Mouse (Mus musculus) G1E-ER4 (cell line): ENCODE results near the gene Scmh1. TPM values are rescaled to one million over a fixed set of nuclear protein-coding genes. Genes with fewer than 3 reads are reported as not detected.

Experiments used
- GATA1 ChIP-seq: IDR thresholded peaks from one replicate; pipeline ENCODE4 v1.8.0; 2012; ENCODE audit warnings: low read length, inconsistent platforms
- polyA plus RNA-seq: library from polyadenylated mRNA; stranded (reverse); fragments of >175 nt; gene quantifications from 2 replicates; pipeline ENCODE4 v1.2.3, GENCODE M21; 2012

Scmh1 gene
- polyA plus RNA-seq, 1 experiment, result 0.03 TPM

DNA sequence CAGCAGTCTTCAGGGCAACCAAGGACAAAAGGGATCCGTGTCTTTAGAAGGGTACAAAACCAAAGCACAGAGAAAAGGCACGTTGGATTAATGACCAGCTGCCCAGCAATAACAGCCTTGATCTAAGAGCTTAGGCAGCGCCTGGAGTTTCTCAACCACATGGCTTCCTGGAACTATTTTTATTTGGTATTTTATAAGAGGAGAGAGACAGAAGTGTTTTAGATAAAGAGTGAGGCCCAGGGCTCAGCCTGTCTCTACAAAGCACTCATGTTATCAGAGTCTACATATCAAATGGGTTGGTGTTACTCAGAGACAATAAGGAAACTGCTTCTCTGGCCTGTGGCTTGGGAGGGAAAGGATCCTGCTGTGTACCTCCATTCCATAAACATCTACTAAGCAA lies 12.3 kb upstream of the Scmh1 start:
- TF ChIP-seq GATA1, result no peak

DNA sequence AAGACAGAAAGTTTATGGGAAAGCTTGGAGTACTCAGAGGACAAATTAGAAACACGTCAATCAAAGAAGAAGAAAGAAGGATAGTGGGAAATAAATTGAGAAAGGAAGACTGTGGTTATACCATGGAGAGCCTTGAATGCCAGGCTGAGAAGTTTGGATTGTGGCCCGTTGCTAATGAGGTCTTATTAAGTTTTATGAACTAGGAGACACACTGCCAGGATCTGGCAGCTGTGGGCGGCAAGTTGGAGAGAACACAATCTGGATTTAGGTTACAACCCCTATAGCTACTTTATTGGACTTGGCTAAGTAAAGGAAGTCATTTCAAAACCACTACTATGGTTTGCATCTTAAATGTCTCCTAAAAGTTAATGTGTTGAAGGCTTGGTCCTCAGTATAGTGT lies 4.8 kb upstream of the Scmh1 start:
- TF ChIP-seq GATA1, result no peak

DNA sequence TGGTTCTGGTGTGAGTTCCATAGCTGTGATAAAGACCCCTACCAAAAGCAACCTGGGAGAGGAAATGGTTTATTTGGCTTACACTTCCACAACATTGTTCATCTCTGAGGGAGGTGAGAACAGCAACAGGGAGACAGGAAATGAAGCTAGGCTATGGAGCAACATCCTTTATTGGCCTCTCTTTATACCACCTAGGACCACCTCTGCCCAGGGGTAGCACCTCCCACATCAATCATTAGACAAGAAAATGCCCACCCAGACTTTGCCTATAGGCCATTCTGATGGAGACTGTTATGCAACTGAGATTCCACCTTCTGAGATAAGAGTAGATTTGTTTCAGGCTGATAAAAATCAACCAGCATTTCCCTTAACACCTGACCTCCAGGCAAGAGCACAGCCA lies 834 bp upstream of the Scmh1 start:
- no peak for TF ChIP-seq GATA1

DNA sequence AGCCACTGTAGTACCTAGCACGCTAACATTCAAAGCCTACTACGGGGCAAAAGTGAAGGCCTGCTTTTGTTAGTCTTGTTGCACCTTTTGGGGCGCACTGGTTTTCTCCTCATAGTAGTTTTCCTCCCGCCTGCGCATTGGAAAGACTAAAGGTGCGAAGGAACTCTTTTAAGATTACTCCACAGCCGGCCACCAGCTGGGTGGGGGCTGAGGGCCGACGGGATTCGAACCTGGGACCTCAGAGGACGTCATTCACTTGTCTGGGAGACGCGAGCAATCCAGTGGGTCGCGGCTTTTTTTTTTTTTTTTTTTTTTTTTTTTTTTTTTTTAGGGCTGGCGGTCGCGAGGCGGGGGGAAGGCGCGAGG lies 320 bp upstream of the Scmh1 start:
- no peak for TF ChIP-seq GATA1

DNA sequence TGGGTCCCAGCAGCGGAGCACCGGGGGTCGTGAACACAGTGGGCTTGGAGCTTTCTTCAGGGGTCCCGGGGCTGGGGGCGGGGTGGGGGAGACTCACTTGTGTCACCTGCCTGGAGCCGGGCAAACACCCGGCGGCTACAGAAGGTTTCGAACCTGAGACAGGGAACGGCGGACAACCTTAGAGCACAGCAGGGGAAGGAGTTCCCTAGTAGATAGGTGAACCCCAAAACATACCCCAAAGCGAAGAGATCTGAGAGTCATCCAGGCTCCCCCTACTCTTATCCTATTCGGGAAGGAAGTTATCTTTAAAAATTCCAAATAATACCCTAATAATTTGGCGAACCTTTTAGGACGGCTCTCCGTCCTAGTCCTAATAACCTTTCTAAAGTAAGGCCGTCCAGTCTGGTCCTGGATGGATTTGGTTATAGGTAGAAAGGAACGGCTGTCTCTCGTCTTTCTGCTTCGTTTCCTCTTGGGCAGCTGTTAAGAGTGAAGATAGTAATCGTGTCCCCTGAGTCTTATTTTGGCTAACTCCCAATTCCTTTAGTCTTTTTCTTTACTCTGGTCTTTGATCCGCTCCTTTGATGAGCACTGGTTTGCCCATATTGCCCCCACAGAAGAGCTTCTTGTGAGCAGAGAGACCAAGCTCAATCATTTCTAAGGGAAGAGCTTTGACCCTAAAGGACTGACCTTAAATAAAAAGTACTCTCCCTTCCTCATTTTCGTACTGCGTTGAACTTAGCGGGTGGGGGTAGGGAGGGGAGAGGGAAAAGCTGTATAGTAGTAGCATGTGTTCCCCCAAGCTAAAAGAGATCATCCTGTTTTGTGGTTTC lies 941 bp downstream of the Scmh1 start:
- no peak for TF ChIP-seq GATA1

DNA sequence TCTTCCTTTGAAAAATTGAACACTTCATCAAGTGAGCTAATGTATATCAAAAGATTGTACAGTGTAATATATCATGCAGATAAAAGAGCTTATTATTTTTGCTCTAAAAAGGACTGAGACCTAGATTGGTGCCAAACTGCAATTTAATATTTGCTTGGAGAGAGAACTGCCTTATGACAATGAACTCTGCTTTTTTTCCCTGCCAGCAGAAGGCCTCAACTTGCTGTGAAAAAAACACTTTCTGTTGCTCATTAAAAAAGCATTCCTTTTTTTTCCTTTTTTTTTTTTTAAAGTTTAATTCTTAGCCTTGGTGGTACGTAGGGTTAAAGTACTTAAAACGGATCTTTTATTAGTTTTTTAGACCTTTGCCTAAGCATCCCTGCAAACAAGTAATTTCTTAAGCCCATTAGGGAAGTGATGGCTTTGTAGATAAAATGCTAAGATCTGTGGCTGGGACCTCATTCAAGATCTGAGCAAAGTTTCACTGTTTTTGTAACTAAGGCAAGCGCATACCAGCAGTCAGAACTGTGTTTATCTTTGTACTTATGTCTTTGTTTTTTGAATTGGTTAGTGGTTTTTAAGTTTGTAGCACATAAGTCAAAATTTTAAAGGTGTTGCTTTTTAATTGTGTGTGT lies 1.7 kb downstream of the Scmh1 start:
- TF ChIP-seq GATA1, result no peak

DNA sequence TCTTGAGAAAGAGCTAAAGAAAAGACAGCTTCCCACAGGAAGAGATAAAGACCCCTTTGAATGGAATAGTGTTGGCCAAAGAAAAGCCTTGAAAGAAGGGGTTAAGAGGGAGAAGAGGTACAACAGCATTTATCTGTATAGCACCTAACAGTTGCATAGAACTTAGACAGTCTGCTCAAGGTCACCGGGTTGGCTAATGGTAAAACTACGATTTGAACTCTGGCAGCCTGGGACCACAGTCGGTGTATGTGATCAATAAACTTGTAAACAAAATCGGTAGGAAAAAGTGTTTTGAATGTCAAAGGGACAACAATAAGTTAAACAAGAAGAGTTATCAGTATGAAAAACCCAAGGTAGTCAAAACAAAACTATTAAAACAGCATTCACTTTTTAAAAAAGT lies 13.0 kb downstream of the Scmh1 start:
- TF ChIP-seq GATA1, result no peak

DNA sequence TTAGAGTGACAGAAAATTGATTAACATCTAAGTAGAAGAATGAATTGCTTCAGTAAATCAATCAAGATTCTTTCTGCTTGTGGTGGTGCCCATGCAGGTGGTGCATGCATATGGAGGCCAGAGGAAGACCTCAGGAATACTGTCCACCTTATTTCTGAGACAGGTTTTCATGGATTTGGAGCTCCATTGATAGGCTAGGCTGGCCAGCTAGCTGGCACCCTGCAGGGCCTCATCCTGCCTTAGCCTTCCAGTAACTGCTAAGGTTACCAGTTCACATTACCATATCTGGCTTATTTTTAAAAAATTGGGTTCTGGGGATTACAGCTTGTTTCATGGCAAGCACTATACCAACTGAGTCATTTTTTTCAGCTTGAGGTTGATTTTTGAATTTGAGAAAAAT lies 15.1 kb downstream of the Scmh1 start:
- no peak for TF ChIP-seq GATA1

DNA sequence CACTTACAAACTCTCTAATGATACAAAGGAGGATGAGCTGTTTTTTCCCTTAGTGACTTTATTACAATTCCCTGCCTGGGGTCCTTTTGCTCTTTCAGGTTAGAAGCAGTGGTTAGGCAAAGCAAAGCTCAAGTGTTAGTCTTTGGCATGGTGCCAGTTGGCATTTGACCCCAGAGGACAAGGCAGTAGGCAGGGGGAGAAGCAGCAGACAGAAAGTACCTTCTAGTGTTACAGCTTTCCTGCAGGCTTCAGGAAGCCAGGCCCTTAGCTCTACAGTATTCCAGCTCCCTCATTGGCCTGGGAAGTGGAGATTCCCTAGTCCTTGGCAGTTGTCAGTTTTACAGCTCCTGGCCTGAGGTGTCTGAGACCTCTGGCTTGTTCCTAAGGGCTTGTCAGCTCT lies 15.6 kb downstream of the Scmh1 start:
- TF ChIP-seq GATA1, result no peak

DNA sequence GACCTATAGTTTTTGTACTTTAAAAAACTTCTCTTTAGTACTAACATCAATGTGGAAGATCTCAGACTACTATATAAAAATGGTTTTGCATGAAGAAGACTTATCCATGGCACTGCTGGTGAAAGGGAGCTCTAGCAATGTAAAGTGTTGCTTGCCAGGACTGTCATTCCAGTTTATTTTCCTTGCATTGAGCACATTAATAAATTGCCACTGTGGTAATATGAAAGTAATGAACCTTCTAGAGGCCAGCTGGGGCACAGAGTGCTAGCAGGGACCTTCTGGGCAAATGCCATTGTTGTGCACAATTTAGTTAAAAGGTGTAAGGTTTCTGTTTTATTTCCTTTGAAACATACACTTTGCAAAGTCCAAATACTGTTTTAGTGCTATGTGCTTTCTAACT lies 25.5 kb downstream of the Scmh1 start:
- TF ChIP-seq GATA1, result no peak

DNA sequence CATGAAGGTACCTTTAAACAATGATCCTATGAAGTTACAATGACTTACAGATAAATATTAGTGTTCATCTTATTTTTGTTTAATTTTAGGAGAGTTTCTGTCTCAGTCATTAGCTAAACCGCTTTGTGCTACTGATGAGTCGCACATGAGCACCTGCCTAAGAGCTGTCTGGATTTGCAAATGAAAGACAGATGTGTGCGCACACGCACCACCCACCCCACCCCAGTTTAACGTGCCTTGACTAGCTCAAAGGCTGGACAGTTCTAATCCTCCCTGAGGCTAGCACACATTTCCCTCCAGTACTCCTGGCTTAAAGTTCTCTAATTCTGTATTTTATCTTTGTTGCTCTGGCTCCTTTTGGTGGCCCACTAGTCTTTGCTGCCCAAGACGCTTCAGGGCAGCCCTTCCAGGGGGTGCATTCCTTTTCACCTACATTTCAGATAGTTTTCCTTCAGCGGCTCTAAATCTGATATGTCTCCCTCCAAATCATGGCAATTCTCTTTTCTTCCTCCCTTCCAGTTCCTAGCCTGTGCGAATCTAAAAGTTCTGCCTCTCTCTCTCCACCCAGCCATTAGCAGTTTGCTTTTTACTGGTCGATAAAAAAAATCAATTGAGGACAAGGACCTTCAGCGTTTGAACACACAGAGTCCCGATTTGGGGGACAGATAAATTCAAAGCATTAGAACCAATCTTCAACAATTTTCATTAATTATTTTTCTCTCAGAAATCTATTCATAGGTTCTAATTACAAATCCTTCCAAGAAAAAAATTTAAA lies 27.7 kb downstream of the Scmh1 start:
- TF ChIP-seq GATA1, result no peak

DNA sequence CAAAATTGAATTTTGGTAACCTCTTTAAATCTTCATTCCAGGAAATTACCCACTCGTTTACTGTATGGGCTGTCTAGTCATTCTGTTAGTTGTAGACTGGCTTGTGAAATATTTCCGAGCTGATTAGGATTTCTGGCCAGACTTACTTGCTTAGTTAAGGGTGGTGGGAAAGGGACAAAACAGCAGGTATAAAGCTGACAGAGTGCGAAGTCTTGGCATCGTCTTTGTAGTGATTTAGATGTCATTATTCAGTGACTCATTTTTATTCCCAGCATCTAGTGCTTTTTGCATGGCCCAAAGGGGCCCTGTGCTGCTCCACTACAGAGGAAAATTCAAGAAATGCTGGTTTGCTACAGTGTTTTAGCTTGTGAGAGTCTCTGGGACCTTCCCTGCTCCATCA lies 56.7 kb downstream of the Scmh1 start:
- no peak for TF ChIP-seq GATA1

DNA sequence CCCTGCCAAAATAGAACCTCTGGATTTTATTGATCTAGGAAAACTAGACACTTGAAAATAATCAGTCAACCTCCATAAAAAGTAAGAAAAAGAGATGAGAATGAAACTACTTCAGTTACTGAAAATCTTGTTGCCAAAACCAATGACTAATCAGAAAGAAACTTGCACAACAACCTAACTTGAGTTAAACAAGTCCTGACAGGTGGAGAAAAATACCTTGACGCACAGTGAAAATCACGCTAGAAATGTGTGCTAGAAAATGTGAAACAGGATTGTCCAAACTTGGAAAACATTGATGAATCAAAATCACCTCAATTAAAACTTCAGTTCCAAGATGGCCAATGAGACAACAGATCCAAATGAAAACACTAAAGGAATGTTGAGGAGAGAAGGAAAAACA lies 67.9 kb downstream of the Scmh1 start:
- TF ChIP-seq GATA1, result no peak

DNA sequence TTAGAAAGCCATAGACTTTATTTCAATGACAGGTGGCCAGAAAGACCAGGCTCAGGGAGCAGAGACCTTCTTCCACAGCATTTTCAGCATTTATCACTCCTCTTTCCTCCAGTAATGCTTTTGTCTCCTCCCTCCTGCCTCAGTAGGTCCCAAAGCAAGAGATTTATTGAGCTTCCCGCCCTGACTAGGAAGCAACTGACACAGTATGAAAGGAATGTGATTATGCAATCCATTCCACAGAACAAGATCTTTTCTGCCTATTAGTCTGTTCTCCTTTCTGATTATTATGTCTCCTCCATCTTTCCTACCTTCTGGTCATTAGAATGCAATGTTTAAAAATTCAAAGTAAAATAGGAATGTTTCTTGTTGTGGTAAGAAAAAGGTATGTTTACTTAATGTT lies 82.6 kb downstream of the Scmh1 start:
- no peak for TF ChIP-seq GATA1

DNA sequence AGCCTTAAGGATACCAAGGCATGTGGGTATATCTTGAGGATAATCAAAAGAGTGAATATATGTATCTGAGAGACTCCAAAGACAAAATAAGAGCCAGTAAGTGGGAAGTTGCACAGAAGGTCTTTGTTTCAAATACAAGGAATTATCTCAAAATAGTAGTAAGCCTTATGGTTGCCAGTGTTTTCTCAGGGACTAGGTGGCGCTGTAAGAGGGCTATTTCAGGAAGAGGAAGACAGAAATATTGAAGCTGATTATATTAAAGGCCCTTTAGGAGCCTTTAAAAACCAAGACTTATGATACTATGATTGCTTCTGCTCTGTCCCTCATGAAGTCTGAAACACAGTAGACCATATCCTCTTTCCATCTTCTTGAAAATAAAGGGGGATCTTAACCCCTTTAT lies 101.9 kb downstream of the Scmh1 start:
- TF ChIP-seq GATA1, result no peak

DNA sequence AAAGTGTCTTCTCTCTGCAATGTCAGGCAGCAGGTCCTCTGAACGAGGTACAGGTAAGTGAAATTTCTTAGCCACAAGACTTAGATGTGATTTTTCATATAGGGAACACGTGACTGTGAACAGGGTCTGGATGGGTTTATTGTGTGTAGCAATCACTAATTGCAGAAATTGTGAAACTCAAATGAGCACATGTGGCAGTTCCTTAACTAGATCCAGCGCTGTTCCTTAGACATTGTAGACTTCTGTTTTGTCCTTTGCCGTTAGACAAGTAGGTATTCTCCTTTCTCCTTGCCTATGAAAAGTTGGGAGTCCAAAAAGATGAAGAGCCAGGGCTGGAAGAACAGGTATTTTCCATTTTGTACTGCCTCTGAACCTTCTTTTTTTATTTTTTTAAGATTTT lies 106.1 kb downstream of the Scmh1 start:
- no peak for TF ChIP-seq GATA1

DNA sequence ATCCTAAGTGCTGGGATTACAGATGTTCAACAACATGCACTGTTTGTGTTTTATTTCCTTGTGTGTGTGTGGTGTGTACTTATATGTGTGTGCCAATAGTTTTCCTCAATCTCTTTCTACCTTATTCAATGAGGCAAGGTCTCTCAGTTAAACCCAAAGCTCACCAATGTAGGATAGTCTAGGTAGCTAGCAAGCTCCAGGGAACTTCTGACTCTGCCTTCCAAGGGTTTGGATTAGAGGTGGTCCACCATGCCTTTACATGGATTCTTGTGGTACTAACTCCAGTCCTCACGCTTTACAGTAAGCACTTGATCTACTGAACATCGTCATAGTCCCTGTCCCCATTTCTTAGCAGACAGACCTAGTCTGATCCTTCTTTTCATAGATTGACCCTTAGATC lies 109.3 kb downstream of the Scmh1 start:
- no peak for TF ChIP-seq GATA1
